Mouse (Mus musculus) thymus, postnatal 0 days (tissue): ENCODE measurements around the gene Srgap2. TPM values are rescaled to one million over a fixed set of nuclear protein-coding genes. Genes with fewer than 3 reads are reported as not detected.

Experiments used
- DNase-seq: peaks from one replicate; pipeline ENCODE4 v3.0.0-alpha.2; 2015; ENCODE audit warnings: low spot score
- microRNA-seq: library from miRNA; unstranded; fragments of <30 nt; microRNA quantifications from one replicate; pipeline ENCODE4, GENCODE M21; 2016; ENCODE audit warnings: borderline number of aligned reads
- polyA plus RNA-seq: library from polyadenylated mRNA; unstranded; fragments of >200 nt; fragmentation: Nextera tagmentation; extraction: Ambion mirVana; gene quantifications from 2 replicates; pipeline ENCODE4 v1.2.1, GENCODE M21; 2015

The Srgap2 gene
- polyA plus RNA-seq, 1 experiment from 2014 or later: 8.6 TPM

GRCm38 (mm10) chr1:131246433-131247395, 280.4 kb downstream of the Srgap2 start:
- DNase-seq: peak; percentile 38

- DNase-seq: peak; percentile 43
These were observed 281.2 kb downstream of the Srgap2 start for GRCm38 (mm10) chr1:131245926-131246325.

GRCm38 (mm10) chr1:131245089-131245856, 281.9 kb downstream of the Srgap2 start, which contains the start of gene Rassf5:
Gene Rassf5, minus strand, starts transcription at chr1:131245258.
- peak; percentile 45 for DNase-seq

- DNase-seq: no peak
These were observed 282.5 kb downstream of the Srgap2 start for GRCm38 (mm10) chr1:131244536-131245088.

GRCm38 (mm10) chr1:131242956-131243355, 284.2 kb downstream of the Srgap2 start:
- no peak for DNase-seq

- no peak for DNase-seq
These were observed 287.5 kb downstream of the Srgap2 start for GRCm38 (mm10) chr1:131239576-131240193.

- DNase-seq: no peak
These were observed 288.2 kb downstream of the Srgap2 start for GRCm38 (mm10) chr1:131238931-131239381.

- no peak for DNase-seq
These were observed 291.1 kb downstream of the Srgap2 start for GRCm38 (mm10) chr1:131236077-131236476.

Small RNA genes within 50 kb of the gene (microRNA-seq; reads per million reads assigned to microRNA genes)
- gene Gm24273: not detected

Other genes starting within 250 kb of the Srgap2 start
- 22.2 and 23.5 TPM in 2 replicates for gene Ikbke, start 247.7 kb downstream of the Srgap2 start, polyA plus RNA-seq
- gene Fam72a, start 551 bp upstream of the Srgap2 start, polyA plus RNA-seq: 6.5 and 6.8 TPM in 2 replicates
- gene Avpr1b, start 71.9 kb upstream of the Srgap2 start, polyA plus RNA-seq: not detected in 2 replicates
- gene Ctse, start 111.0 kb upstream of the Srgap2 start, polyA plus RNA-seq: 6.8 and 9.0 TPM in 2 replicates
- 3.8 and 4.2 TPM in 2 replicates for gene Rab7b, start 161.3 kb upstream of the Srgap2 start, polyA plus RNA-seq
- gene Slc26a9, start 216.7 kb upstream of the Srgap2 start, polyA plus RNA-seq: 0.08 and 0.14 TPM in 2 replicates